Mouse (Mus musculus): ENCODE results near the gene Atp1b2. TPM values are rescaled to one million over a fixed set of nuclear protein-coding genes. Genes with fewer than 3 reads are reported as not detected.
A peak's percentile ranks its signal among the peaks of the same experiment; 100 is the strongest.

Atp1b2 gene
- total RNA-seq, 2 experiments from 2014 or later, result 27.0 to 29.1 TPM

DNA sequence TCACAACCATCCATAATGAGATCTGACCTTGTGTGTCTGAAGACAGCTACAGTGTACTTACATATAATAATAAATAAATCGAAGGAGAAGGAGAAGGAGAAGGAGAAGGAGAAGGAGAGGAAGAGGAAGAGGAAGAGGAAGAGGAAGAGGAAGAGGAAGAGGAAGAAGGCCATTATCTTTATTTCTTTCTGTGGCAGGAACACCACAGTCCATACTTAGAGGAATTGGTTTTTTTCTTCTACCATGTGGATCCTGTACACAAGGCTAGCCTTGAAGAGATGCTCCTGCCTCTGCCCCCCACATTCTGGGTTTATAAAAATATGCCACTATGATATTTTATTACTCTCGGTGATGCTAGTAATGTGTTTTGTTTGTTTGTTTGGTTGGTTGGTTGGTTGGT lies 1.1 kb upstream of the Atp1b2 start:
- no peak for DNase-seq

- DNase-seq, result no peak
Measured at GRCm38 (mm10) chr11:69606491-69606795, 701 bp upstream of the Atp1b2 start.

GRCm38 (mm10) chr11:69604795-69605664 lies 712 bp downstream of the Atp1b2 start:
- peak; percentile 28 for DNase-seq

DNA sequence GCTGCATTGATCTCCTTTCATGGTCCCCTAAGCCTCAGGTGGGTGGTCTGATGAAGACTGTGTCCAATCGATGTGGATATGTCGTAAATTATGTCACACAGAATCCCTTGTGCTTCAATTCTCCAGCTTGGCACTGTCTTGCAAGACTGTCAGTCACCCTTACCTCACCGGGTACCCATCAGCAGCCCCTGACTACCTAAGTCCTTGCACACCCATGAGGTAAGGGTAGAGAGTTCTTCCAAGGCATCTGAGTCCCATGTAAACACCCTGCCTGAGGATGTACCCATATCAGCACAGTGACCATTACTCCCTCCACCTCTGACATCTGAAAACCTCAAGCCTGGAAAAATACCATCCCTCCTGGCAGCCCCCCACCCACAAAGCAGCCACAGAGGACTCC lies 1.4 kb downstream of the Atp1b2 start:
- DNase-seq, result no peak

DNA sequence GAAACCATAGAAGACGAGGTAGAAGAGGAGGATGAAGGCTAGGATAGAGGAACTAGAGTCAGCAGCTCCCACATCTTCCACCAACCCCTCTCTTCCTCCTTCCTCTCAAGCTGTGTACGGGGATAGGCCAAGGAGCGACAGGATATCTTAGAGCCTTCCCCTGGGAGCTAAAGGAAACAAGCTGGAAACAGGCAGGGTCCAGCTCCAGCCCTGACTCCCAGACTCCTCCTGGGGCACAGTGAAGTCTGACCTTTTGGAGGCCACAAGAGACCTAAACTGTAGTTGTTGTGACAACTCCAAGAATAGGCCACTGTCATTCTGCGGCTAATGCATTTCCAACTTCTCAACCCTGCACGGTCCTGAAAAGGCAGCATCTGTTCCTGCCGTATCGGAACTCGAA lies 2.2 kb downstream of the Atp1b2 start:
- DNase-seq, result peak; percentile 36

DNA sequence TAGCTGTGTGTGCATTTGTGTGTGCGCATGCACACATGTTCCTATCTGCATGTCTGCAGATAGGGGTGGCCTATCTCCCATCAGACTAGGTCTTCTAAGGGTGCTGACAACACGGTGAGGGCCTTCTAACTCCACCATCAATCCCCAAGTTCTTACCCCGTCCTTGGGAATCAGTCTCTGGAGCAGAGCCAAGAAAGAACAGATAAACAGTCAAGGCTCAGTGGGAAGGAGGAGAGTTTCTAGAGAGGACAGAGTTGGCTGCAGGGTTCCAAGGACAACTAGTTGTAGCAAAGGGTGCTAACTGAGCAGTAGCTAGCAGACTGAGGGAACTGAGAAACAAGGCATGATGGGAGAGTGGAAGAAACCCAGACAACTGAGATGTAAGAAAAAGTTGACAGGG lies 4.0 kb downstream of the Atp1b2 start:
- no peak for DNase-seq

GRCm38 (mm10) chr11:69600098-69600497 lies 5.6 kb downstream of the Atp1b2 start:
- peak; percentile 87 for DNase-seq

DNA sequence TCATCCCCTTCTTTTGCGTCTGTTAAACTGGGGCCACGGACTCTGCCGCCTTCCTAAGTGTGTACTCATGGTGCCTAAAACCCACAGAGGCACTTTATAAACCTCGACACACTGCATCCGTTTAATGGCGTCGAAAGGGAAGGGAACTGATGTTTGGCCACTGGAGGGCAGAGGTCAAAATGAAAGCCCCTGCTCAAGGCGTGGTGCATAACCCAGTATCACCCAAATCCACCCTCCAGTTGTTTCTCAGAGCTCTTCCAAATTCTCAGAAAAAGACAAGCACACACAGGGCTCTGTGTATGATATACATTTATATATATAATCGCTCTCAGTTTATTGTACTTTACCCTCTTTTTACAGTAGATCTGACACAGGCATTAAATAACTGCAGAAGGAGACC lies 6.3 kb downstream of the Atp1b2 start:
- no peak for DNase-seq

GRCm38 (mm10) chr11:69594853-69595252 lies 10.9 kb downstream of the Atp1b2 start:
- DNase-seq, result no peak

GRCm38 (mm10) chr11:69592799-69593198 lies 12.9 kb downstream of the Atp1b2 start:
- DNase-seq, result no peak

DNA sequence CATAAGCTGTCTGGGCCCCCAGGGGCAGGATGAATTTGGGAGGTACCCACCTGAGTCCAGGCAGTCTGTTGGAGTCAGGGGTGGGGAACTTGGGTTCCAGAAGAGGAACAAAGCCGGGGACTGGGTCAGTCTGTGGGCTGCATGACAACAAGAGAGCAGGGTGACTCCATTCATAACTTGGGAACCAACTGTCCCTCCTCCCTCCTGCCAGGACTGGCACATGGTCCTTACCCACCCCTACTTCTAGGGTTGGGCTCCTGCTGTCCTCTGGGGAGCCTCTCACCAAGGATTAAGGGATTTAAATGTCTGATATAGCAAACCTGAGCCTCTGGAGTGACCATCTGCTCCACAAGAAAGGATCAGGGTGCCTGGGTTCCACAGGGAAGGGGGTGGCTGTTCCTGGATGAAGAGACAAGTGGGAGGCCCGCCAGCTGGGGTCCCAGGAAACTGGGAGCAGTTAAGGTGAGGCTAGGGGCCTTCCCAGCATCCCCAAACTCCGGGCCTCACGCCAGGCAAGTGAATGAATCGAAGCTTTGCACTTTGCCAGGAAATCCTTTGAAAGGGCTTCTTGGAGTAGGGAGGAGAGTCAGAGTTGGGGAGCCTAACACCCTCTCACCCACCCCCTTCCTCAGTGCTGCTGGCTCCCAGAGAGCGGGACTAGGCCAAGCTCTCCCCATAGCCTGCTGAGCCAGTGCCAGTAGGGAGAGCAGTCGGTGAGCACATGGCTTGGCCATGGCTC lies 13.7 kb downstream of the Atp1b2 start:
- no peak for DNase-seq

DNA sequence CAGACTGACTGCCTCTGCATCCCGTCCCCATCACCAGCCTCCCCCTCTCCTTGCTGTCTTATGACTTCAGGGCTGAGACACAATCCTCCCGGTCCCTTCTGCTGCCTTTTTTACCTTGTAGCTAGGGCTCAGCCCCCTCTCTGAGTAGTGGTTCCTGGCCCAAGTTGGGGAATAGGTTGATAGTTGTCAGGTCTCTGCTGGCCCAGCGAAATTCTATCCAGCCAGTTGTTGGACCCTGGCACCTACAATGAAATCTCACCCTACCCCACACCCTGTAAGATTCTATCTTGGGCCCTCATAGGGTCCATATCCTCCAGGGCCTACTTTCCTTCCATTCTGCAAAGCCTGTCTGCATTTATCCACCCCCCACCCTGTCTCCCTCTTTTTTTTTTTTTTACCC lies 14.3 kb downstream of the Atp1b2 start:
- no peak for DNase-seq

DNA sequence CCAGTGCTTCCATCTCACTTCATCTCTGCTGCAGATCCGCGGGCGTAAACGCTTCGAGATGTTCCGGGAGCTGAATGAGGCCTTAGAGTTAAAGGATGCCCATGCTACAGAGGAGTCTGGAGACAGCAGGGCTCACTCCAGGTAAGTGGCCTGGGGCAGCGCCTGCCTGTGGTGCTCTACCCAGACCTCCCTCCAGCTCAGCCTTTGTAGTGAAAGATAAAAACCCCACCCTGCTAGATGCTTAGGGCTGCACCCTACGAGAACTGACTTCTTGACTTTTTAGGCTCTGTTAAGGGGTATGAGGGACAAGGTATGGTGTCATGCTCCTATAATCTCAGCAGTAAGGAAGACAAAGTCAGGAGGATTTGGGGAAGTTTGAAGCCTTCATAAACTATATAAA lies 15.1 kb downstream of the Atp1b2 start:
- DNase-seq, result no peak

DNA sequence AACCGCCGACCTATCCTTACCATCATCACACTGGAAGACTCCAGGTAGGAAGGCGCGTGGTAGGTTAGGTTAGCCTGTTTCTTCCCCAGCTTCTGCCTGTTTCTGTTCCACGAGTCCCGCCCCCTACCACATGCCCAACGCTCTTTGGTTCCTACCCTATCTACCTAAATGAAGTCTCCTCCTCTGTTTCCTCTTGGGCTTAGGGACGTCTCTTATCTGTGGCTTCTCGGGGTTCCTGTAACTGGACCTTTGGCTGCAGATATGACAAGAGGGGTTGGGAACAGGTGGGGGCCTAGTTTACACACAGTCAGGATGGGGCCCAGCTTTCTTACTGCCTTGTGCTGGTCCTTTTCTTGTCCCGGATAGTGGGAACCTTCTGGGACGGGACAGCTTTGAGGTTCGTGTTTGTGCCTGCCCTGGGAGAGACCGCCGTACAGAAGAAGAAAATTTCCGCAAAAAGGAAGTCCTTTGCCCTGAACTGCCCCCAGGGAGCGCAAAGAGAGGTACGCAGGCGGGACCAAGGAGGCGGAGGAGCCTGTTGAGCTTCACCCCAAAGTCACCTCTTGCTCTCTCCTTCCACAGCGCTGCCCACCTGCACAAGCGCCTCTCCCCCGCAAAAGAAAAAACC lies 16.4 kb downstream of the Atp1b2 start:
- DNase-seq, result no peak

GRCm38 (mm10) chr11:69585718-69586325 lies 19.9 kb downstream of the Atp1b2 start:
- DNase-seq, result no peak

- no peak for DNase-seq
Measured at GRCm38 (mm10) chr11:69584937-69585336, 20.8 kb downstream of the Atp1b2 start.

GRCm38 (mm10) chr11:69584008-69584407 lies 21.7 kb downstream of the Atp1b2 start:
- DNase-seq, result no peak

GRCm38 (mm10) chr11:69582230-69582805 lies 23.4 kb downstream of the Atp1b2 start:
- DNase-seq, result no peak

- no peak for DNase-seq
Measured at GRCm38 (mm10) chr11:69581814-69582213, 23.9 kb downstream of the Atp1b2 start.

GRCm38 (mm10) chr11:69581147-69581688 lies 24.5 kb downstream of the Atp1b2 start:
- peak; percentile 92 for DNase-seq

- no peak for DNase-seq
Measured at GRCm38 (mm10) chr11:69580572-69581146, 25.1 kb downstream of the Atp1b2 start.

DNA sequence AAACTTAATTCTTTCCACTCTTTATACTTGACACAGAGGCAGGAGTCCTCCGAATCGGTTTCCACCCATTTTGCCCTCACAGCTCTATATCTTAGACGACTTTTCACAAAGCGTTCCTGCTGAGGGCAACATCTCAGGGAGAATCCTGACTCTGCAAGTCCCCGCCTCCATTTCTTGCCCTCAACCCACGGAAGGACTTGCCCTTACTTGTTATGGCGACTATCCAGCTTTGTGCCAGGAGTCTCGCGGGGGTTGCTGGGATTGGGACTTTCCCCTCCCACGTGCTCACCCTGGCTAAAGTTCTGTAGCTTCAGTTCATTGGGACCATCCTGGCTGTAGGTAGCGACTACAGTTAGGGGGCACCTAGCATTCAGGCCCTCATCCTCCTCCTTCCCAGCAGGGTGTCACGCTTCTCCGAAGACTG lies 25.6 kb downstream of the Atp1b2 start, which contains the start of the genes Wrap53 and Trp53:
Wrap53 (minus strand) TSS at position 165 of the 424 bp plus-strand sequence.
Trp53 (plus strand) TSS at position 269 of the 424 bp plus-strand sequence.
- peak; percentile 91 for DNase-seq
